Mouse (Mus musculus) erythroblast, embryonic 14.5 days (primary cell): Measurements from ENCODE around the gene Ppp5c.

Experiments used
- GATA1 ChIP-seq: IDR thresholded peaks from 2 replicates; pipeline ENCODE4 v1.6.1; 2012; ENCODE audit warnings: low read length, inconsistent platforms, mixed read lengths
- TAL1 ChIP-seq: IDR thresholded peaks from 3 replicates; pipeline ENCODE4 v1.6.1; 2012; ENCODE audit warnings: low read length, inconsistent platforms, mixed read lengths

DNA sequence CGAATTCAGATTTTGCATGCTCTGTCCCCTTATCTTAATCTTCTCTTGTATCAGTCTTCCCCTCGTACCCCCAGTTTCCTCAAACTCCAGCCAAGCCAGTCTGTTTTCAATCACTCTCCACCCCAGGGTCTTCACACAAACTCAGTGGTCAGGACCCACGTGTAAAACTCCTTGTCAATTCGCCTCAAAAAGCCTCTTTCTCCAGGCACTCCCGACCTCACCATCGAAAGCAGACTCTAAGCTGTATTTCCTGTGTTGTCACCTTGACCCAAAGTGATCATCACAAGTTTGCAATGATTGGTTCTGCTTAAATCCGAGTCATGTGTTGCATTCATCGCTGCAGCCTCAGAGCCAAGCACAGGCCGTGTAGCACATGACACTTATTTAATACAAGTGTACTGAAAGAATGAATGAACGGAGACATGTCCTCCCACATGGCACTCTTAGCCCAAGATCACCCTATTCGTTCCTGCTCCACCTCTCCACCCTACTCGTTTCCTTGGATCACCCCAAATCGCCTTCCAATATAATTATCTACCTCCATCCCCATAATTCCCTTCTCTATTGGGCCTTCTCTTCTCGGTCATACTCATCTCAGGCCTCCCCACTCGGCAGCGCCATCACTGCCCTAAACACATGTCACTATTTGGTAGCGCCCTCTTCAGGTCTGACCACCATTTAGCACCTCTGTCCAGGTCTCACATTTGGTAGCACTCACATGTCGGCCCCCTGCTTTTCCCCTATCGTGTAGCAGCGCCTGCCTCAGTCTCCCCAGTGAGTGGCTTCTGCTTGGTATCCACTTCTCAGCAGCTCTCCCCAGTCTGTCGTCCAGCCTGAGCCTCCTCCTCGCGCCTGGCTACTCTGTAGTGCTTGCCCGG is 775 bp downstream of the Ppp5c start:
- TF ChIP-seq GATA1 (no peak), TAL1 (no peak)
